Mouse (Mus musculus) liver, adult 2 months (tissue): ENCODE data around the gene Klf13. TPM values are rescaled to one million over a fixed set of nuclear protein-coding genes. Genes with fewer than 3 reads are reported as not detected.

Source experiments
- DNase-seq: peaks from one replicate; pipeline ENCODE4 v3.0.0-alpha.2; 2011; ENCODE audit warnings: low read depth, low spot score; ENCODE audit errors: extremely low read depth
- H3K27ac ChIP-seq: fragments of 200-500 bp; replicated peaks from 2 replicates; pipeline ENCODE4 v1.5.1; 2012; ENCODE audit warnings: low read depth, mild to moderate bottlenecking, control low read depth, inconsistent platforms, low read length; ENCODE audit not compliant: insufficient read depth
- H3K27me3 ChIP-seq: fragments of 200-500 bp; 2 replicates; pipeline ENCODE4 v1.6.1; 2012; ENCODE audit warnings: mild to moderate bottlenecking, moderate library complexity, low read length, inconsistent platforms; ENCODE audit not compliant: control insufficient read depth, insufficient read depth
- H3K36me3 ChIP-seq: fragments of 200-500 bp; 2 replicates; pipeline ENCODE4 v1.6.1; 2012; ENCODE audit warnings: low read length, inconsistent platforms; ENCODE audit not compliant: control insufficient read depth, insufficient read depth
- H3K4me1 ChIP-seq: fragments of 200-500 bp; 2 replicates; pipeline ENCODE4 v1.6.1; 2011; ENCODE audit warnings: low read length; ENCODE audit not compliant: control insufficient read depth, insufficient read depth
- H3K4me3 ChIP-seq: fragments of 200-500 bp; 2 replicates; pipeline ENCODE4 v1.5.1; 2011; ENCODE audit warnings: low read depth, mild to moderate bottlenecking, control low read depth, low read length, moderate library complexity; ENCODE audit not compliant: insufficient read depth
- H3K79me2 ChIP-seq: fragments of 200-500 bp; 2 replicates; pipeline ENCODE4 v1.6.1; 2012; ENCODE audit warnings: inconsistent platforms, mild to moderate bottlenecking, low read length, moderate library complexity; ENCODE audit not compliant: control insufficient read depth, insufficient read depth
- H3K9ac ChIP-seq: fragments of 200-500 bp; 2 replicates; pipeline ENCODE4 v1.6.1; 2012; ENCODE audit warnings: low read depth, mild to moderate bottlenecking, control low read depth, inconsistent platforms, low read length
- CTCF ChIP-seq: fragments of 200-500 bp; IDR thresholded peaks from 2 replicates; pipeline ENCODE4 v1.5.1; 2011; ENCODE audit warnings: low read depth, low read length, control low read depth
- POLR2A ChIP-seq: fragments of 200-500 bp; IDR thresholded peaks from 2 replicates; pipeline ENCODE4 v1.6.1; 2011; ENCODE audit warnings: low read length, control low read depth; ENCODE audit not compliant: insufficient read depth; ENCODE audit errors: extremely low read depth
- WGBS: fragments of 180-500 bp; shearing (Covaris S2); methylation state at CpG from one replicate; pipeline ENCODE4 v1.1.7; 2018; 5-methylcytosine and 5-hydroxymethylcytosine counted together
- polyA plus RNA-seq: library from polyadenylated mRNA; depleted of rRNA; stranded (reverse); fragments of >200 nt; gene quantifications from 2 replicates; pipeline ENCODE4 v1.2.3, GENCODE M21; 2012; rRNA removed
- total RNA-seq: library from RNA; depleted of rRNA; stranded (reverse); fragments of >200 nt; gene quantifications from 2 replicates; pipeline ENCODE4 v1.2.3, GENCODE M21; 2014; rRNA removed

Gene Klf13
- total and polyA plus RNA-seq, 2 experiments, result 14.1 to 26.4 TPM

GRCm38 (mm10) chr7:63855283-63855682 lies 83.4 kb downstream of the Klf13 start:
- Histone ChIP-seq H3K4me3 (no peak overlapping the region), H3K36me3 (no peaks in the 10 kb centered on the region), H3K9ac (no peak overlapping the region), H3K27ac (no peak overlapping the region), H3K27me3 (no peaks in the 10 kb centered on the region), H3K4me1 (no peaks in the 10 kb centered on the region), H3K79me2 (no peaks in the 10 kb centered on the region)
- TF ChIP-seq CTCF (peak; percentile 89), POLR2A (no peak)
- WGBS, result 41% methylated on average over 4 of the region's 4 CpGs
- DNase-seq, result peak; percentile 59

- Histone ChIP-seq H3K36me3 (no peaks in the 10 kb centered on the region), H3K79me2 (no peaks in the 10 kb centered on the region), H3K4me3 (no peak overlapping the region), H3K4me1 (no peaks in the 10 kb centered on the region), H3K27ac (no peak overlapping the region), H3K9ac (no peak overlapping the region), H3K27me3 (no peaks in the 10 kb centered on the region)
- WGBS, result 33% methylated on average over 7 of the region's 7 CpGs
- TF ChIP-seq POLR2A (no peak), CTCF (peak; percentile 46)
- peak; percentile 23 for DNase-seq
Observed at GRCm38 (mm10) chr7:63851841-63852533, 86.7 kb downstream of the Klf13 start.

Other genes starting within 250 kb of the Klf13 start
- 0.09 TPM in 1 of 2 replicates, not detected in the other for gene E030018B13Rik, start 22.1 kb downstream of the Klf13 start, total RNA-seq
- gene E030018B13Rik, start 22.1 kb downstream of the Klf13 start, polyA plus RNA-seq, result not detected in 2 replicates
- gene Trpm1, start 214.9 kb upstream of the Klf13 start, total RNA-seq, result 0.60 TPM in 1 of 2 replicates, not detected in the other
- 0.04 and 0.29 TPM in 2 replicates for gene Trpm1, start 214.9 kb upstream of the Klf13 start, polyA plus RNA-seq